Mouse (Mus musculus) embryonic facial prominence, embryonic 12.5 days (tissue): ENCODE data around the gene Mertk. TPM values are rescaled to one million over a fixed set of nuclear protein-coding genes. Genes with fewer than 3 reads are reported as not detected.

Experiments
- ATAC-seq: fragments of 200-750 bp; cut with Nextera tagmentation; 2 replicates; pipeline ENCODE4 v1.8.0; 2017; ENCODE audit not compliant: insufficient number of reproducible peaks, insufficient read depth, low FRiP score, low TSS enrichment
- H3K27ac ChIP-seq: fragments of 300-500 bp; sonication (generic); 2 replicates; pipeline ENCODE4 v1.5.1; 2016; ENCODE audit warnings: mild to moderate bottlenecking
- H3K27me3 ChIP-seq: fragments of 300-500 bp; sonication (generic); 2 replicates; pipeline ENCODE4 v1.6.1; 2016; ENCODE audit warnings: mild to moderate bottlenecking, moderate library complexity
- H3K36me3 ChIP-seq: fragments of 300-500 bp; sonication (generic); 2 replicates; pipeline ENCODE4 v1.6.1; 2016; ENCODE audit warnings: mild to moderate bottlenecking
- H3K4me1 ChIP-seq: fragments of 300-500 bp; sonication (generic); 2 replicates; pipeline ENCODE4 v1.6.1; 2016
- H3K4me2 ChIP-seq: fragments of 300-500 bp; sonication (generic); replicated peaks from 2 replicates; pipeline ENCODE4 v1.6.1; 2016; ENCODE audit warnings: mild to moderate bottlenecking, moderate library complexity
- H3K4me3 ChIP-seq: fragments of 300-500 bp; sonication (generic); 2 replicates; pipeline ENCODE4 v1.5.1; 2016; ENCODE audit warnings: mild to moderate bottlenecking
- H3K9ac ChIP-seq: fragments of 300-500 bp; sonication (generic); 2 replicates; pipeline ENCODE4 v1.6.1; 2016; ENCODE audit warnings: mild to moderate bottlenecking, moderate library complexity
- H3K9me3 ChIP-seq: fragments of 300-500 bp; sonication (generic); 2 replicates; pipeline ENCODE4 v1.6.1; 2016; ENCODE audit warnings: mild to moderate bottlenecking, moderate library complexity
- WGBS: fragments of 180-500 bp; shearing (Covaris S2); methylation state at CpG from one replicate; pipeline ENCODE4 v1.1.7; 2016; 5-methylcytosine and 5-hydroxymethylcytosine counted together
- polyA plus RNA-seq: library from polyadenylated mRNA; unstranded; fragments of >200 nt; fragmentation: Nextera tagmentation; extraction: Ambion mirVana; gene quantifications from 2 replicates; pipeline ENCODE4 v1.2.1, GENCODE M21; 2016

Gene Mertk
- polyA plus RNA-seq, 1 experiment from 2014 or later: 14.0 TPM

DNA sequence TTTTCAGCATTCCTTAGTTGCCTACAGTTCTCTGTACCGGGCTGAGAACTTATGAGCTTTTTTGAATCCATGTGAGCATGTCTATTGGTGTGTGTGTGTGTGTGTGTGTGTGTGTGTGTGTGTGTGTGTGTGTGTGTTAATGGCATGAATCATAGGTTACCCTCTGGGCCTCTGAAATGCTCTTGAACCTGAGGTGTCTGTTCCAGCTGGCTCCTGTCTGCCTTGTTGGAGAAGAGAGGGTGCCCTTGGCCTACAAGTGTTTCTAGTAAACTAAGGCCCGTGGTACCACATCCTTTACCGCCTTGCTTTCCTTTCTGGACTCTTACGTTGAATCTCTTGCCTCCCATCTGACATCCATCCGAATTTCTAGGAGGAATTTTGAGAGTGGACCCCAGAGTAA is 27.3 kb downstream of the Mertk start:
- 91% methylated on average over 5 of the region's 5 CpGs for WGBS
- Histone ChIP-seq H3K27ac (no peak overlapping the region), H3K4me3 (no peak overlapping the region), H3K9ac (no peak overlapping the region), H3K36me3 (peaks cover 23% of the 10 kb centered on the region), H3K4me1 (no peaks in the 10 kb centered on the region), H3K27me3 (no peaks in the 10 kb centered on the region), H3K9me3 (peaks cover 2% of the 10 kb centered on the region; the same call in 1 of the 2 replicates), H3K4me2 (no peak overlapping the region)
- ATAC-seq: no peak

- WGBS: 79% methylated on average over 7 of the region's 7 CpGs
- H3K4me3 ChIP-seq: no peak overlapping the region
These were observed 27.9 kb downstream of the Mertk start for GRCm38 (mm10) chr2:128726626-128727025.

GRCm38 (mm10) chr2:128727552-128727951 is 28.8 kb downstream of the Mertk start:
- peaks cover 23% of the 10 kb centered on the region for H3K36me3 ChIP-seq
- H3K9ac ChIP-seq: no peak overlapping the region
- no peaks in the 10 kb centered on the region for H3K27me3 ChIP-seq
- H3K9me3 ChIP-seq: no peaks in the 10 kb centered on the region
- no peak overlapping the region for H3K4me2 ChIP-seq
- WGBS: 54% methylated on average over 3 of the region's 3 CpGs
- ATAC-seq: no peak
- H3K4me1 ChIP-seq: no peaks in the 10 kb centered on the region
- no peak overlapping the region for H3K27ac ChIP-seq
- H3K4me3 ChIP-seq: no peak overlapping the region

More at GRCm38 (mm10) chr2:128726626-128727025, 27.9 kb downstream of the Mertk start:
- Histone ChIP-seq H3K36me3 (peaks cover 23% of the 10 kb centered on the region), H3K9me3 (no peaks in the 10 kb centered on the region), H3K27ac (no peak overlapping the region), H3K4me1 (no peaks in the 10 kb centered on the region), H3K4me2 (no peak overlapping the region), H3K9ac (no peak overlapping the region), H3K27me3 (no peaks in the 10 kb centered on the region)
- no peak for ATAC-seq

DNA sequence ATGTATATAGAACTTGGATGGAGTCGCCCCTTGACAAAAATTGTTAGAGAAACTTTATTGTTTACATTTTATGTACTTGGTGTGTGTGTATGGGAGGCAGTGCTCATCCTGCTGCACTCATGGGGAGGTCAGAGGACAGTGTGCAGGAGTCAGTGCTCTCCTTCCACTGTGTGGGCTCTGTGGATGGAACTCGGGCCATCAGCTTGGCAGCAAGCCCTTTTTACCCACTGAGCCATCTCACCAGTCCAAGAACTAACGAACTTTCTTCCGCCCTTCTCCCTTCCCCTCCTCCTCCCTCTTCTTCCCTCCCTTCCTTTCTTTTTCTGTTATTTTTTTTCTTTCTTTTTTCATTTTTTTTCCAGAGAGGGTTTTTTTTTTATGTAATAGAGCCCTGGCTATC is 29.3 kb downstream of the Mertk start:
- peaks cover 23% of the 10 kb centered on the region for H3K36me3 ChIP-seq
- WGBS: 85% methylated on average over 4 of the region's 4 CpGs
- ATAC-seq: no peak

DNA sequence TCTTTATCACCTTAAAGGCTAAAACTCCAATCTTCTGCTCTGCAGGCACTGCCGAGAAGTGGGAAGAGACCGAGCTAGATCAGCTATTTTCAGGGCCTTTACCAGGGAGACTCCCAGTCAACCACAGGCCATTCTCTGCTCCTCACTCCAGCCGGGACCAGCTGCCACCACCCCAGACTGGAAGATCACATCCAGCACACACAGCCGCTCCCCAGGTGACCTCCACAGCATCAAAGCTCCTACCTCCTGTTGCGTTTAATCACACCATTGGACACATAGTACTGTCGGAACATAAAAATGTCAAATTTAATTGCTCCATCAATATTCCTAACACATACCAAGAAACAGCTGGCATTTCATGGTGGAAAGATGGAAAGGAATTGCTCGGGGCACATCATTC is 30.4 kb downstream of the Mertk start:
- H3K9ac ChIP-seq: no peak overlapping the region
- H3K9me3 ChIP-seq: no peaks in the 10 kb centered on the region
- ATAC-seq: no peak
- H3K27ac ChIP-seq: no peak overlapping the region
- H3K4me3 ChIP-seq: no peak overlapping the region
- WGBS: 80% methylated on average over 7 of the region's 7 CpGs
- no peak overlapping the region for H3K4me2 ChIP-seq
- H3K4me1 ChIP-seq: no peaks in the 10 kb centered on the region
- no peaks in the 10 kb centered on the region for H3K27me3 ChIP-seq
- peaks cover 18% of the 10 kb centered on the region for H3K36me3 ChIP-seq

More for the DNA sequence above, 29.3 kb downstream of the Mertk start:
- Histone ChIP-seq H3K27ac (no peak overlapping the region), H3K4me2 (no peak overlapping the region), H3K9me3 (no peaks in the 10 kb centered on the region), H3K4me1 (no peaks in the 10 kb centered on the region), H3K4me3 (no peak overlapping the region), H3K27me3 (no peaks in the 10 kb centered on the region), H3K9ac (no peak overlapping the region)

DNA sequence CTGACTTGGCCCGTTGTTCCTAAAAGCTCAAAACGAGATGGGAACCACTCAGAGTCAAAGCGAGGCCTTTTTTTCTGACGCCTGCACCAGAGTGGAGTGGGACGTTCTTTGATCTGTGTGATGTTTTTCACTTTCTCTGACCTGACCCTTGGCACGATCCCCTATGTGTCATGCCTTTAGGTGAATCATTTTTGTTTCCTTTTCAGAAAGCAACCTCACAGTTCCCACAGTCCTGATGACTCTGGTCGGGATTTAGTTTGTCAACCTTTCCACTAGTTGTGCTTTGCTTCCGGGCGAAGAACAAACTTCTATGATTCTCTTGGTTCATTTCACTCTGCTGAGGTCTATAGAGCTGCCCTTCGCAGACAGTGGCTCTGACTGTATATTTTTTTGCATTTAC is 32.8 kb downstream of the Mertk start:
- Histone ChIP-seq H3K9me3 (no peaks in the 10 kb centered on the region), H3K4me2 (no peak overlapping the region), H3K9ac (no peak overlapping the region), H3K27me3 (no peaks in the 10 kb centered on the region), H3K4me3 (no peak overlapping the region), H3K4me1 (no peaks in the 10 kb centered on the region), H3K27ac (no peak overlapping the region), H3K36me3 (peaks cover 18% of the 10 kb centered on the region)
- no peak for ATAC-seq
- 77% methylated on average over 10 of the region's 10 CpGs for WGBS

GRCm38 (mm10) chr2:128731951-128732350 is 33.2 kb downstream of the Mertk start:
- no peaks in the 10 kb centered on the region for H3K9me3 ChIP-seq
- no peak overlapping the region for H3K4me2 ChIP-seq
- H3K4me3 ChIP-seq: no peak overlapping the region
- 70% methylated on average over 1 of the region's 1 CpGs for WGBS
- H3K4me1 ChIP-seq: no peaks in the 10 kb centered on the region
- peaks cover 19% of the 10 kb centered on the region for H3K36me3 ChIP-seq
- H3K9ac ChIP-seq: no peak overlapping the region
- no peaks in the 10 kb centered on the region for H3K27me3 ChIP-seq
- no peak for ATAC-seq
- no peak overlapping the region for H3K27ac ChIP-seq

GRCm38 (mm10) chr2:128735089-128735488 is 36.3 kb downstream of the Mertk start:
- 61% methylated on average over 3 of the region's 3 CpGs for WGBS
- Histone ChIP-seq H3K36me3 (peaks cover 27% of the 10 kb centered on the region), H3K9ac (no peak overlapping the region), H3K27me3 (no peaks in the 10 kb centered on the region), H3K9me3 (no peaks in the 10 kb centered on the region), H3K4me3 (no peak overlapping the region), H3K4me1 (no peaks in the 10 kb centered on the region), H3K27ac (no peak overlapping the region; the same call in 1 of the 2 replicates), H3K4me2 (no peak overlapping the region)
- ATAC-seq: no peak

- no peak overlapping the region for H3K4me3 ChIP-seq
- no peaks in the 10 kb centered on the region for H3K27me3 ChIP-seq
- H3K4me1 ChIP-seq: no peaks in the 10 kb centered on the region
- H3K36me3 ChIP-seq: peaks cover 20% of the 10 kb centered on the region
- H3K9ac ChIP-seq: no peak overlapping the region
- no peaks in the 10 kb centered on the region for H3K9me3 ChIP-seq
- no peak for ATAC-seq
- H3K4me2 ChIP-seq: no peak overlapping the region
- H3K27ac ChIP-seq: no peak overlapping the region
- 84% methylated on average over 2 of the region's 2 CpGs for WGBS
These were observed 38.3 kb downstream of the Mertk start for GRCm38 (mm10) chr2:128737051-128737450.

GRCm38 (mm10) chr2:128737796-128738195 is 39.0 kb downstream of the Mertk start:
- Histone ChIP-seq H3K4me3 (no peak overlapping the region), H3K9ac (no peak overlapping the region), H3K36me3 (peaks cover 26% of the 10 kb centered on the region), H3K9me3 (no peaks in the 10 kb centered on the region), H3K4me2 (no peak overlapping the region), H3K4me1 (no peaks in the 10 kb centered on the region), H3K27me3 (no peaks in the 10 kb centered on the region), H3K27ac (no peak overlapping the region)
- no peak for ATAC-seq
- WGBS: 89% methylated on average over 4 of the region's 4 CpGs

DNA sequence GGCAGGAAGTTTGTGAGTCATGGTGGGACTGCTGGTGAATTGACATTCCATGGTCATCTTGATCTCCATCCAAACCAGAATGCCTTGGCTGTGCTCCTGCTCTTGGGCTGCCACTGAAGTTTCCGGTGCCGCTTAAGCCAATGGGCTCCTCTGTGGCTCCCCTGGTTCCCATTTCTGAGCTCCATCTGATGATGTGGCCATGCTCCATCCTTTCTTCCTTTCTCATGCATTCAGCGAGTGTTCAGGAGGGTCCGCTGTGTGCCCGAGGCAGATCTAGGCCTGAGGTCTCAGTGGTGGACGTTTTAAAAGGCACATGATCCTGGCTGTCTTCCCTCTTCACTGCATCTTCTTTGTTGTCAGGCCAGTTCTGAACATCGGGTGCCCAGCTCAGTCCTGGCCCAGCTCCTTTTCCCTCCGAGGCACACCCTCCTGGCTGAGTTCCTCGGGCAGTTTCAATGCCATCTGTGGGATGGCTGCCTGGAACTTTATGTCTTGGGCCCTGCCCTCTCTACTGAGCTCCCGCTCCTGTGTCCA is 40.0 kb downstream of the Mertk start:
- H3K27ac ChIP-seq: no peak overlapping the region
- H3K4me1 ChIP-seq: peaks cover 5% of the 10 kb centered on the region
- peaks cover 29% of the 10 kb centered on the region for H3K36me3 ChIP-seq
- H3K9ac ChIP-seq: no peak overlapping the region
- H3K4me3 ChIP-seq: no peak overlapping the region
- H3K4me2 ChIP-seq: no peak overlapping the region
- 79% methylated on average over 10 of the region's 10 CpGs for WGBS
- H3K27me3 ChIP-seq: no peaks in the 10 kb centered on the region
- H3K9me3 ChIP-seq: no peaks in the 10 kb centered on the region
- no peak for ATAC-seq

DNA sequence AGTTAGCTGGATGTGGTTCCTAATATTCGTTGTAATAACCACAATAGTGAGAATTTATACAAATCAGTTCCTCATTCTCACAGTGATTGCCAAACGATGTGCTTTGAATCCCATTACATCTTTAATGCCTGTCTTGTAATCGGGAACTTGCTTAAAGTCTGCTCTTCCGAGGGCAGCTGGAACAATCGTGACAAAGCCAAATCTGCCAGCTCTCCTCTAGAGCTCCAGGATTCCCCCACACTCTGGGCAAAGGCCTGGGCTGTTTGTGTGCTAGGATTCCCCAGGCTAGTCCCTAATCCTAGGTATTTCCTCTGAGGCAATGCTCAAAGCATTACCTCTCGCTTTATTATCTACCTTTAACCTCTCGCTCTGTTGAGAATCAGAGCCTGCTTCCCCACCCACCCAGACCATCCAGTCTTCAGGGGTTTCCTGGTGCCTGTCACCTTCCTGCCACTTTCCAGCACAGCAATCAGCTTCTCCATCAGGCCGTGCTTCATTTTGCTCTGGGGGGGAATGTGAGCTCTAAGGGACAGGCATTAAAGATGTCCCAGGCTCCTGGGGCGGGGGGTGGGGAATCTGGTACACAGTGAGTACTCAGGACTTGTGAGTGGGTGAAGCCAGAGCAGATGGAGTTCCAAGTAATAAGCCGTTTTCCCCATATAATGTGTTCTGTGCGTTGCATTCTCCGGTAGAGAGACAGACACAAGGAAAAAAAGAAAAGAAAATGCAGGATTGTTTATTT is 47.3 kb downstream of the Mertk start:
- Histone ChIP-seq H3K4me3 (no peak overlapping the region), H3K9ac (0 out of 2 replicates have a peak overlapping the region, but pooled peaks have one; percentile 33), H3K4me2 (no peak overlapping the region), H3K27ac (peak overlapping the region; percentile 73), H3K36me3 (peaks cover 12% of the 10 kb centered on the region), H3K27me3 (no peaks in the 10 kb centered on the region), H3K9me3 (no peaks in the 10 kb centered on the region), H3K4me1 (peaks cover 43% of the 10 kb centered on the region)
- 52% methylated on average over 12 of the region's 12 CpGs for WGBS
- no peak for ATAC-seq
